In the genomic region with DNA sequence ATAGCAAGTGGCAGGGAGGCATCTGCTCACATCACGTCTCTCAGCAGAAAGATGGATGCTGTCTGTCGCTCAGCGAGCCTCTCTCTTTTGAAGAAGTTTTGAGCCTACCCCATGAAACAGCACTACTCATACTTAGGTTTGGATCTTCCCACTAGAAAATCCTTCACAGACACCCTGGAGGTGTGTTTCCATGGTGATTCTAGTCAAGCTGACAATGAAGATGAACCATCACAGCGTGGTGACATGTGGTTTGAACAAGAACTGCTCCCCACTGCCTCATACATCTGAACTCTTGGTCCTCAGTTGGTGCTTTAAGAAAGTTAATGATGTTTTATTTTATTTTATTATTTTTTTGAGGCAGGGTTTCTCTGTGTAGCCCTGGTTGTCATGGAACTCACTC, we compare ENCODE assay signal across 17 mouse cellular contexts. TPM values are rescaled to one million over a fixed set of nuclear protein-coding genes. Genes with fewer than 3 reads are reported as not detected.
DNase-seq lines count a peak whose midpoint lies in the region; ATAC-seq and TF ChIP-seq lines count a peak whose summit lies in the region.
"Had no signal": no experiment of that assay in that cellular context is flagged by ENCODE, and none has a peak within 500 bp of the region (broad histone marks: within the 10 kb centered on the region; RNA-seq: fewer than 3 reads in every experiment).

No protein-coding gene starts in this region.

- peak; percentile 8; the same call in 1 of the 2 replicates for ATAC-seq in hindbrain, embryonic 15.5 days (ENCODE audit: low FRiP score, low read depth)
- ATAC-seq in midbrain, embryonic 14.5 days (ENCODE audit: low FRiP score, low TSS enrichment) = no peak
- no peak for ATAC-seq in midbrain, embryonic 11.5 days (ENCODE audit: low FRiP score)
- ATAC-seq: forebrain, embryonic 13.5 days; inflammation-experienced regulatory T-cells, adult 6 months; intestine, postnatal 0 days had no signal

- no peak overlapping the region for H3K4me2 ChIP-seq in hindbrain, embryonic 15.5 days
- H3K4me2 ChIP-seq in midbrain, embryonic 14.5 days (ENCODE audit: low read length) = no peak overlapping the region
- H3K4me2 ChIP-seq in midbrain, embryonic 11.5 days = no peak overlapping the region
- H3K4me2 ChIP-seq: embryonic facial prominence, embryonic 13.5 days; forebrain, embryonic 13.5 days; heart, embryonic 12.5 days had no signal

- H3K4me1 ChIP-seq in hindbrain, embryonic 15.5 days (replicated peaks) = peaks cover 4% of the 10 kb centered on the region
- H3K4me1 ChIP-seq in hindbrain, embryonic 10.5 days (replicated peaks) = peaks cover 16% of the 10 kb centered on the region
- peaks cover 5% of the 10 kb centered on the region for H3K4me1 ChIP-seq in midbrain, embryonic 14.5 days (ENCODE audit: control insufficient read depth, insufficient read depth, low read length)
- H3K4me1 ChIP-seq in midbrain, embryonic 11.5 days (ENCODE audit: control insufficient read depth, insufficient read depth, low read length) = peaks cover 4% of the 10 kb centered on the region; the same call in 1 of the 2 replicates
- H3K4me1 ChIP-seq: embryonic facial prominence, embryonic 13.5 days; forebrain, embryonic 13.5 days had no signal

- 51% methylated on average over 4 of the region's 4 CpGs for WGBS in hindbrain, embryonic 15.5 days
- WGBS in hindbrain, embryonic 10.5 days = 68% methylated on average over 4 of the region's 4 CpGs
- WGBS in midbrain, embryonic 14.5 days = 74% methylated on average over 4 of the region's 4 CpGs
- 78% methylated on average over 4 of the region's 4 CpGs for WGBS in midbrain, embryonic 11.5 days

- no peaks in the 10 kb centered on the region for H3K9me3 ChIP-seq in hindbrain, embryonic 15.5 days
- no peaks in the 10 kb centered on the region for H3K9me3 ChIP-seq in hindbrain, embryonic 10.5 days
- no peaks in the 10 kb centered on the region for H3K9me3 ChIP-seq in midbrain, embryonic 14.5 days (ENCODE audit: control insufficient read depth, low read length)
- H3K9me3 ChIP-seq in midbrain, embryonic 11.5 days (ENCODE audit: control insufficient read depth, low read length) = no peaks in the 10 kb centered on the region
- H3K9me3 ChIP-seq: embryonic facial prominence, embryonic 13.5 days; forebrain, embryonic 13.5 days had no signal

- TF ChIP-seq CTCF in brain, embryonic 14.5 days (IDR thresholded peaks at IDR 0.05; ENCODE audit: borderline replicate concordance, extremely low read depth, insufficient read depth, insufficient read length) = no peak

- H3K4me3 ChIP-seq in hindbrain, embryonic 15.5 days = no peak overlapping the region
- no peak overlapping the region for H3K4me3 ChIP-seq in hindbrain, embryonic 10.5 days
- H3K4me3 ChIP-seq in midbrain, embryonic 14.5 days (replicated peaks; ENCODE audit: low read depth, low read length) = no peak overlapping the region
- H3K4me3 ChIP-seq in midbrain, embryonic 11.5 days (ENCODE audit: low read depth, low read length) = no peak overlapping the region
- H3K4me3 ChIP-seq: embryonic facial prominence, embryonic 13.5 days; forebrain, embryonic 13.5 days; heart, embryonic 12.5 days had no signal

- DNase-seq in hindbrain, embryonic 10.5 days (ENCODE audit: low spot score) = no peak
- peak; percentile 32 for DNase-seq in midbrain, embryonic 14.5 days
- DNase-seq in midbrain, embryonic 11.5 days (ENCODE audit: low spot score, missing footprints) = no peak
- peak; percentile 42 for DNase-seq in brain, embryonic 14.5 days (ENCODE audit: low read depth)
- DNase-seq in cerebellum, postnatal 4 days (ENCODE audit: low spot score in 2 of 2) = no peak
- DNase-seq: adrenal gland, adult 2 months; adrenal gland, postnatal 25 days; cerebellum, adult 11 months; cerebellum, adult 8-10 months; cerebellum, postnatal 25 days; gastrocnemius, postnatal 14 days had no signal

- no peaks in the 10 kb centered on the region for H3K36me3 ChIP-seq in hindbrain, embryonic 15.5 days
- H3K36me3 ChIP-seq in hindbrain, embryonic 10.5 days = no peaks in the 10 kb centered on the region
- H3K36me3 ChIP-seq in midbrain, embryonic 14.5 days (ENCODE audit: control insufficient read depth, insufficient read depth, low read length) = no peaks in the 10 kb centered on the region
- no peaks in the 10 kb centered on the region for H3K36me3 ChIP-seq in midbrain, embryonic 11.5 days (ENCODE audit: control insufficient read depth, insufficient read depth, low read length)
- H3K36me3 ChIP-seq: embryonic facial prominence, embryonic 13.5 days; heart, embryonic 12.5 days had no signal

- no peaks in the 10 kb centered on the region for H3K27me3 ChIP-seq in hindbrain, embryonic 15.5 days
- H3K27me3 ChIP-seq in hindbrain, embryonic 10.5 days (ENCODE audit: insufficient read depth, poor library complexity, severe bottlenecking) = no peaks in the 10 kb centered on the region
- no peaks in the 10 kb centered on the region for H3K27me3 ChIP-seq in midbrain, embryonic 14.5 days (ENCODE audit: control insufficient read depth, insufficient read depth, low read length)
- no peaks in the 10 kb centered on the region for H3K27me3 ChIP-seq in midbrain, embryonic 11.5 days (ENCODE audit: control insufficient read depth, insufficient read depth, low read length)
- H3K27me3 ChIP-seq: embryonic facial prominence, embryonic 13.5 days; forebrain, embryonic 13.5 days; heart, embryonic 12.5 days had no signal

- H3K9ac ChIP-seq in hindbrain, embryonic 15.5 days = no peak overlapping the region
- H3K9ac ChIP-seq in midbrain, embryonic 14.5 days (replicated peaks; ENCODE audit: low read length) = no peak overlapping the region
- H3K9ac ChIP-seq in midbrain, embryonic 11.5 days (ENCODE audit: low read length) = no peak overlapping the region
- H3K9ac ChIP-seq: embryonic facial prominence, embryonic 13.5 days; forebrain, embryonic 13.5 days; heart, embryonic 12.5 days had no signal

- no peak for TF ChIP-seq POLR2A in brain, embryonic 14.5 days (IDR thresholded peaks at IDR 0.05; ENCODE audit: borderline replicate concordance, extremely low read depth, insufficient read depth, insufficient read length, poor library complexity, severe bottlenecking)

- H3K27ac ChIP-seq in hindbrain, embryonic 15.5 days (replicated peaks) = no peak overlapping the region
- H3K27ac ChIP-seq in hindbrain, embryonic 10.5 days = no peak overlapping the region
- no peak overlapping the region for H3K27ac ChIP-seq in midbrain, embryonic 14.5 days (replicated peaks; ENCODE audit: low read depth, low read length)
- no peak overlapping the region for H3K27ac ChIP-seq in midbrain, embryonic 11.5 days (ENCODE audit: low read depth, low read length)
- H3K27ac ChIP-seq: embryonic facial prominence, embryonic 13.5 days; forebrain, embryonic 13.5 days had no signal

RNA-seq across cellular contexts. Expression of gene Dclk3, which starts 12.9 kb away (rescaled TPM):
- 6.7 and 7.6 TPM in 2 replicates for polyA plus RNA-seq in hindbrain, embryonic 15.5 days (2015; fragmentation: Nextera tagmentation; extraction: Ambion mirVana)
- polyA plus RNA-seq in hindbrain, embryonic 10.5 days (2016; fragmentation: Nextera tagmentation; extraction: Ambion mirVana) = 0.30 and 0.35 TPM in 2 replicates
- polyA plus RNA-seq in midbrain, embryonic 14.5 days (2014; fragmentation: Nextera tagmentation; extraction: Ambion mirVana) = 3.4 and 4.3 TPM in 2 replicates
- polyA plus RNA-seq in midbrain, embryonic 11.5 days (2014; fragmentation: Nextera tagmentation; extraction: Ambion mirVana) = 0.18 and 0.28 TPM in 2 replicates
- polyA plus RNA-seq in brain, embryonic 14.5 days (2012; rRNA removed) = 3.0 and 4.2 TPM in 2 replicates
- polyA plus RNA-seq: inflammation-experienced regulatory T-cells, adult 6 months had no signal

Comparison
In these comparisons a context has a peak if more than half of its experiments do, and no peak if none do; other contexts are left out.
1. DNase-seq: peak in midbrain, embryonic 14.5 days (single experiment) and brain, embryonic 14.5 days (single experiment); none in hindbrain, embryonic 10.5 days (single experiment), midbrain, embryonic 11.5 days (single experiment) and cerebellum, postnatal 4 days (0 of 2).